Mouse (Mus musculus): ENCODE measurements around the gene Lpcat2. TPM values are rescaled to one million over a fixed set of nuclear protein-coding genes. Genes with fewer than 3 reads are reported as not detected.
"Not testable (repeated sequence)": the region's sequence is repeated elsewhere in the genome, so short reads cannot be mapped to it uniquely, and the experiment has no call there.

The Lpcat2 gene
- total RNA-seq, 2 experiments from 2014 or later, result 9.4 to 9.6 TPM

- Histone ChIP-seq H3K27ac (no peak overlapping the region), H3K4me3 (peak overlapping the region; percentile 69)
- no peak for DNase-seq (ENCODE audit: extremely low spot score in 1 of 2, low spot score in 2 of 2)
- intact Hi-C loops (cut with DNase I), result no loop called here
- no peak for TF ChIP-seq CTCF (IDR thresholded peaks at IDR 0.05)
Observed at GRCm38 (mm10) chr8:92856273-92856986, 1.3 kb downstream of the Lpcat2 start.

- no peak overlapping the region for H3K4me3 ChIP-seq
- intact Hi-C loops (cut with DNase I), result no loop called here
- DNase-seq (ENCODE audit: extremely low spot score in 1 of 2, low spot score in 2 of 2), result no peak
- H3K27ac ChIP-seq, result no peak overlapping the region
- no peak for TF ChIP-seq CTCF (IDR thresholded peaks at IDR 0.05)
Observed at GRCm38 (mm10) chr8:92858475-92859182, 3.5 kb downstream of the Lpcat2 start.

- no peak for DNase-seq (ENCODE audit: extremely low spot score in 1 of 2, low spot score in 2 of 2)
- TF ChIP-seq CTCF (IDR thresholded peaks at IDR 0.05), result no peak
- intact Hi-C loops (cut with DNase I), result no loop called here
- Histone ChIP-seq H3K27ac (no peak overlapping the region), H3K4me3 (no peak overlapping the region)
Observed at GRCm38 (mm10) chr8:92861977-92862376, 6.8 kb downstream of the Lpcat2 start.

- no peak overlapping the region for H3K4me3 ChIP-seq
- TF ChIP-seq CTCF (IDR thresholded peaks at IDR 0.05), result no peak
Observed at GRCm38 (mm10) chr8:92870281-92870680, 15.1 kb downstream of the Lpcat2 start.

GRCm38 (mm10) chr8:92872063-92872759, 17.1 kb downstream of the Lpcat2 start:
- Histone ChIP-seq H3K27ac (no peak overlapping the region), H3K4me3 (no peak overlapping the region)
- intact Hi-C loops (cut with DNase I), result no loop called here
- DNase-seq (ENCODE audit: extremely low spot score in 1 of 2, low spot score in 2 of 2), result no peak
- TF ChIP-seq CTCF (IDR thresholded peaks at IDR 0.05), result no peak

More at GRCm38 (mm10) chr8:92870281-92870680, 15.1 kb downstream of the Lpcat2 start:
- DNase-seq (ENCODE audit: extremely low spot score in 1 of 2, low spot score in 2 of 2), result no peak
- intact Hi-C loops (cut with DNase I), result no loop called here
- no peak overlapping the region for H3K27ac ChIP-seq

- Histone ChIP-seq H3K4me3 (no peak overlapping the region), H3K27ac (no peak overlapping the region)
- no peak for DNase-seq (ENCODE audit: extremely low spot score in 1 of 2, low spot score in 2 of 2)
- intact Hi-C loops (cut with DNase I), result no loop called here
- no peak for TF ChIP-seq CTCF (IDR thresholded peaks at IDR 0.05)
Observed at GRCm38 (mm10) chr8:92875795-92876194, 20.7 kb downstream of the Lpcat2 start.

- H3K27ac ChIP-seq, result no peak overlapping the region
- DNase-seq (ENCODE audit: extremely low spot score in 1 of 2, low spot score in 2 of 2), result no peak
- H3K4me3 ChIP-seq, result no peak overlapping the region
- intact Hi-C loops (cut with DNase I), result no loop called here
- no peak for TF ChIP-seq CTCF (IDR thresholded peaks at IDR 0.05)
Observed at GRCm38 (mm10) chr8:92881247-92881646, 26.1 kb downstream of the Lpcat2 start.

GRCm38 (mm10) chr8:92883771-92884170, 28.6 kb downstream of the Lpcat2 start:
- intact Hi-C loops (cut with DNase I), result loop anchor here (1.0 to 2.0 kb wide), 2 partner anchors 65 to 115 kb away; no protein-coding TSS in a partner anchor

GRCm38 (mm10) chr8:92892216-92892615, 37.1 kb downstream of the Lpcat2 start:
- DNase-seq (ENCODE audit: extremely low spot score in 1 of 2, low spot score in 2 of 2); intact Hi-C loops (cut with DNase I); H3K4me3 ChIP-seq; H3K27ac ChIP-seq: not testable (repeated sequence)

More at GRCm38 (mm10) chr8:92883771-92884170, 28.6 kb downstream of the Lpcat2 start:
- no peak for DNase-seq (ENCODE audit: extremely low spot score in 1 of 2, low spot score in 2 of 2)
- TF ChIP-seq CTCF (IDR thresholded peaks at IDR 0.05), result peak; percentile 53
- Histone ChIP-seq H3K27ac (no peak overlapping the region), H3K4me3 (no peak overlapping the region)

- Histone ChIP-seq H3K27ac (no peak overlapping the region), H3K4me3 (no peak overlapping the region)
- DNase-seq (ENCODE audit: extremely low spot score in 1 of 2, low spot score in 2 of 2), result no peak
- intact Hi-C loops (cut with DNase I), result no loop called here
- no peak for TF ChIP-seq CTCF (IDR thresholded peaks at IDR 0.05)
Observed at GRCm38 (mm10) chr8:92893870-92894269, 38.7 kb downstream of the Lpcat2 start.

GRCm38 (mm10) chr8:92895053-92895452, 39.9 kb downstream of the Lpcat2 start:
- intact Hi-C loops (cut with DNase I), result no loop called here
- DNase-seq (ENCODE audit: extremely low spot score in 1 of 2, low spot score in 2 of 2), result no peak
- no peak for TF ChIP-seq CTCF (IDR thresholded peaks at IDR 0.05)
- no peak overlapping the region for H3K4me3 ChIP-seq
- H3K27ac ChIP-seq, result no peak overlapping the region

- DNase-seq (ENCODE audit: extremely low spot score in 1 of 2, low spot score in 2 of 2), result no peak
- TF ChIP-seq CTCF (IDR thresholded peaks at IDR 0.05), result no peak
- intact Hi-C loops (cut with DNase I), result no loop called here
- Histone ChIP-seq H3K4me3 (no peak overlapping the region), H3K27ac (no peak overlapping the region)
Observed at GRCm38 (mm10) chr8:92896056-92896455, 40.9 kb downstream of the Lpcat2 start.

All from left cerebral cortex, adult 2 months (tissue).